ENCODE assay signal across 29 mouse cellular contexts in genomic region chr10:119457121-119457520, GRCm38 (mm10). TPM values are rescaled to one million over a fixed set of nuclear protein-coding genes. Genes with fewer than 3 reads are reported as not detected.
"Had no signal": no experiment of that assay in that cellular context is flagged by ENCODE, and none has a peak within 500 bp of the region (broad histone marks: within the 10 kb centered on the region; RNA-seq: fewer than 3 reads in every experiment).

No protein-coding gene starts in this region.

- H3K4me3 ChIP-seq: heart, embryonic 12.5 days; heart, embryonic 13.5 days; heart, embryonic 15.5 days; hindbrain, embryonic 10.5 days; hindbrain, embryonic 12.5 days; hindbrain, embryonic 13.5 days; hindbrain, embryonic 15.5 days; intestine, embryonic 15.5 days; kidney, embryonic 15.5 days; layer of hippocampus, adult 2 months; left cerebral cortex, adult 2 months had no signal

- DNase-seq: heart, postnatal 10 days; heart, postnatal 36 days; kidney, adult 11 months; kidney, adult 18-20 months; kidney, adult 2 months; kidney, adult 8-10 months; kidney, adult 9 months; kidney, postnatal 10 days; kidney, postnatal 14 days; kidney, postnatal 25 days; kidney, postnatal 36 days; kidney, postnatal 4 days; layer of hippocampus, adult 9-11 months; layer of hippocampus, postnatal 36 days had no signal

- H3K9me3 ChIP-seq: heart, embryonic 12.5 days; heart, embryonic 13.5 days; heart, embryonic 15.5 days; hindbrain, embryonic 10.5 days; hindbrain, embryonic 12.5 days; hindbrain, embryonic 13.5 days; hindbrain, embryonic 15.5 days; intestine, embryonic 15.5 days; kidney, embryonic 15.5 days had no signal

- H3K27ac ChIP-seq: heart, embryonic 13.5 days; heart, embryonic 15.5 days; hindbrain, embryonic 10.5 days; hindbrain, embryonic 12.5 days; hindbrain, embryonic 13.5 days; hindbrain, embryonic 14.5 days; hindbrain, embryonic 15.5 days; hindbrain, postnatal 0 days; intestine, embryonic 15.5 days; kidney, embryonic 15.5 days; kidney, postnatal 0 days; layer of hippocampus, adult 2 months; left cerebral cortex, adult 2 months had no signal

- H3K27me3 ChIP-seq: hindbrain, embryonic 13.5 days; hindbrain, embryonic 15.5 days; intestine, embryonic 15.5 days had no signal

- H3K36me3 ChIP-seq: heart, embryonic 12.5 days; heart, embryonic 13.5 days; heart, embryonic 15.5 days; hindbrain, embryonic 10.5 days; hindbrain, embryonic 12.5 days; hindbrain, embryonic 13.5 days; hindbrain, embryonic 15.5 days; intestine, embryonic 15.5 days; kidney, embryonic 15.5 days had no signal

RNA-seq across cellular contexts. Expression of gene Grip1, which starts 3.5 kb away (rescaled TPM):
- total RNA-seq: hematopoietic stem cell, adult 5-6 weeks had no signal
